Mouse (Mus musculus) spleen, adult 2 months (tissue): ENCODE measurements around the gene Ccl3. TPM values are rescaled to one million over a fixed set of nuclear protein-coding genes. Genes with fewer than 3 reads are reported as not detected.

ENCODE experiments used
- DNase-seq, 2 experiments: peaks; one replicate each; pipeline versions ENCODE4 v3.0.0 to v3.0.0-alpha.2; 2012 to 2021; ENCODE audit warnings: low spot score in 2 of 2, low read depth in 1 of 2
- H3K27ac ChIP-seq: fragments of 200-500 bp; 2 replicates; pipeline ENCODE4 v1.5.1; 2012; ENCODE audit warnings: low read length, inconsistent platforms; ENCODE audit not compliant: insufficient read depth
- H3K27me3 ChIP-seq: fragments of 200-500 bp; 2 replicates; pipeline ENCODE4 v1.6.1; 2012; ENCODE audit warnings: mild to moderate bottlenecking, moderate library complexity, low read length, inconsistent platforms; ENCODE audit not compliant: control insufficient read depth, insufficient read depth
- H3K36me3 ChIP-seq: fragments of 200-500 bp; 2 replicates; pipeline ENCODE4 v1.6.1; 2012; ENCODE audit warnings: mild to moderate bottlenecking, low read length, inconsistent platforms; ENCODE audit not compliant: control insufficient read depth, insufficient read depth
- H3K4me1 ChIP-seq: fragments of 200-500 bp; 2 replicates; pipeline ENCODE4 v1.6.1; 2011; ENCODE audit warnings: inconsistent platforms; ENCODE audit not compliant: control insufficient read depth, insufficient read depth, insufficient read length
- H3K4me3 ChIP-seq: fragments of 200-500 bp; 2 replicates; pipeline ENCODE4 v1.5.1; 2011; ENCODE audit warnings: mild to moderate bottlenecking, inconsistent platforms; ENCODE audit not compliant: insufficient read depth, insufficient read length; ENCODE audit errors: extremely low read depth
- CTCF ChIP-seq: fragments of 200-500 bp; IDR thresholded peaks from 2 replicates; pipeline ENCODE4 v1.5.1; 2011; ENCODE audit warnings: mild to moderate bottlenecking, inconsistent platforms; ENCODE audit not compliant: insufficient read depth, insufficient read length, insufficient replicate concordance; ENCODE audit errors: extremely low read depth
- POLR2A ChIP-seq: fragments of 200-500 bp; IDR thresholded peaks from 2 replicates; pipeline ENCODE4 v1.6.1; 2011; ENCODE audit warnings: low read depth, low read length, inconsistent platforms
- WGBS: fragments of 180-500 bp; shearing (Covaris S2); methylation state at CpG from one replicate; pipeline ENCODE4 v1.1.7; 2018; 5-methylcytosine and 5-hydroxymethylcytosine counted together
- polyA plus RNA-seq: library from polyadenylated mRNA; depleted of rRNA; stranded (reverse); fragments of >200 nt; gene quantifications from 2 replicates; pipeline ENCODE4 v1.2.3, GENCODE M21; 2012; rRNA removed

Ccl3 gene
- polyA plus RNA-seq, 1 experiment: 5.9 TPM

GRCm38 (mm10) chr11:83606396-83606795 lies 42.8 kb downstream of the Ccl3 start:
- H3K27ac ChIP-seq: no peak overlapping the region
- TF ChIP-seq POLR2A (no peak), CTCF (no peak)
- peaks cover 2% of the 10 kb centered on the region; the same call in 1 of the 2 replicates for H3K4me1 ChIP-seq
- no peaks in the 10 kb centered on the region for H3K27me3 ChIP-seq
- no peaks in the 10 kb centered on the region for H3K36me3 ChIP-seq
- WGBS: 53% methylated on average over 1 of the region's 1 CpGs
- H3K4me3 ChIP-seq: no peak overlapping the region
- DNase-seq: no peak

- Histone ChIP-seq H3K4me1 (no peaks in the 10 kb centered on the region), H3K27me3 (no peaks in the 10 kb centered on the region), H3K4me3 (no peak overlapping the region), H3K27ac (no peak overlapping the region), H3K36me3 (no peaks in the 10 kb centered on the region)
- TF ChIP-seq POLR2A (no peak), CTCF (no peak)
- no peak for DNase-seq
- WGBS: 83% methylated on average over 3 of the region's 3 CpGs
Measured at GRCm38 (mm10) chr11:83605535-83605934, 43.6 kb downstream of the Ccl3 start.

GRCm38 (mm10) chr11:83604698-83605097 lies 44.5 kb downstream of the Ccl3 start:
- H3K27ac ChIP-seq: no peak overlapping the region
- WGBS: 89% methylated on average over 4 of the region's 4 CpGs
- H3K27me3 ChIP-seq: no peaks in the 10 kb centered on the region
- TF ChIP-seq POLR2A (no peak), CTCF (no peak)
- no peaks in the 10 kb centered on the region for H3K36me3 ChIP-seq
- no peak overlapping the region for H3K4me3 ChIP-seq
- no peaks in the 10 kb centered on the region for H3K4me1 ChIP-seq
- no peak for DNase-seq

- no peak overlapping the region for H3K27ac ChIP-seq
- no peak for DNase-seq
- H3K4me3 ChIP-seq: no peak overlapping the region
- 82% methylated on average over 3 of the region's 3 CpGs for WGBS
- TF ChIP-seq CTCF: no peak
- TF ChIP-seq POLR2A: no peak
- no peaks in the 10 kb centered on the region for H3K36me3 ChIP-seq
- no peaks in the 10 kb centered on the region for H3K4me1 ChIP-seq
- H3K27me3 ChIP-seq: no peaks in the 10 kb centered on the region
Measured at GRCm38 (mm10) chr11:83603399-83603798, 45.8 kb downstream of the Ccl3 start.

GRCm38 (mm10) chr11:83600576-83600975 lies 48.6 kb downstream of the Ccl3 start:
- Histone ChIP-seq H3K4me3 (no peak overlapping the region), H3K27ac (no peak overlapping the region)
- 76% methylated on average over 2 of the region's 2 CpGs for WGBS

GRCm38 (mm10) chr11:83598991-83599390 lies 50.2 kb downstream of the Ccl3 start:
- Histone ChIP-seq H3K4me1 (peaks cover 4% of the 10 kb centered on the region; the same call in 1 of the 2 replicates), H3K4me3 (no peak overlapping the region), H3K27ac (no peak overlapping the region), H3K36me3 (no peaks in the 10 kb centered on the region), H3K27me3 (no peaks in the 10 kb centered on the region)
- WGBS: 94% methylated on average over 3 of the region's 3 CpGs
- TF ChIP-seq POLR2A (no peak), CTCF (no peak)
- DNase-seq: no peak

More at GRCm38 (mm10) chr11:83600576-83600975, 48.6 kb downstream of the Ccl3 start:
- DNase-seq: no peak
- Histone ChIP-seq H3K36me3 (no peaks in the 10 kb centered on the region), H3K27me3 (no peaks in the 10 kb centered on the region), H3K4me1 (peaks cover 4% of the 10 kb centered on the region; the same call in 1 of the 2 replicates)
- TF ChIP-seq POLR2A (no peak), CTCF (no peak)

- peaks cover 4% of the 10 kb centered on the region; the same call in 1 of the 2 replicates for H3K4me1 ChIP-seq
- no peak overlapping the region for H3K27ac ChIP-seq
- WGBS: 75% methylated on average over 3 of the region's 3 CpGs
- H3K27me3 ChIP-seq: no peaks in the 10 kb centered on the region
- no peaks in the 10 kb centered on the region for H3K36me3 ChIP-seq
- TF ChIP-seq CTCF (no peak), POLR2A (no peak)
- DNase-seq: no peak
- H3K4me3 ChIP-seq: no peak overlapping the region
Measured at GRCm38 (mm10) chr11:83598207-83598837, 50.8 kb downstream of the Ccl3 start.

Other genes starting within 250 kb of the Ccl3 start
- 0.34 and 0.64 TPM in 2 replicates for gene Rasl10b, start 240.2 kb downstream of the Ccl3 start, polyA plus RNA-seq
- gene Gas2l2, start 219.9 kb downstream of the Ccl3 start, polyA plus RNA-seq: not detected in 2 replicates
- 1.3 and 2.1 TPM in 2 replicates for gene 1700020L24Rik, start 211.7 kb downstream of the Ccl3 start, polyA plus RNA-seq
- 6.3 and 6.4 TPM in 2 replicates for gene Mmp28, start 186.3 kb downstream of the Ccl3 start, polyA plus RNA-seq
- 8.9 and 11.0 TPM in 2 replicates for gene Taf15, start 176.3 kb downstream of the Ccl3 start, polyA plus RNA-seq
- 0.18 and 0.21 TPM in 2 replicates for gene Heatr9, start 127.2 kb downstream of the Ccl3 start, polyA plus RNA-seq
- gene Ccl5, start 118.8 kb downstream of the Ccl3 start, polyA plus RNA-seq: 519 and 769 TPM in 2 replicates
- gene Ccl9, start 70.7 kb downstream of the Ccl3 start, polyA plus RNA-seq: 3.5 TPM in 2 replicates
- gene Ccl6, start 56.3 kb downstream of the Ccl3 start, polyA plus RNA-seq: 12.5 and 15.6 TPM in 2 replicates
- gene Rpl9-ps1, start 3.7 kb downstream of the Ccl3 start, polyA plus RNA-seq: not detected in 2 replicates
- gene Ccl4, start 13.2 kb upstream of the Ccl3 start, polyA plus RNA-seq: 3.8 and 5.1 TPM in 2 replicates
- 4.2 and 4.8 TPM in 2 replicates for gene Wfdc17, start 54.6 kb upstream of the Ccl3 start, polyA plus RNA-seq
- not detected in 2 replicates for gene Wfdc18, start 59.7 kb upstream of the Ccl3 start, polyA plus RNA-seq
- 17.1 and 20.6 TPM in 2 replicates for gene Wfdc21, start 97.6 kb upstream of the Ccl3 start, polyA plus RNA-seq
- gene Heatr6, start 104.3 kb upstream of the Ccl3 start, polyA plus RNA-seq: 18.2 and 26.6 TPM in 2 replicates
- gene Hnf1b, start 200.7 kb upstream of the Ccl3 start, polyA plus RNA-seq: 0.40 and 0.63 TPM in 2 replicates